Mouse (Mus musculus): ENCODE measurements around the gene Ppp1r3g. TPM values are rescaled to one million over a fixed set of nuclear protein-coding genes. Genes with fewer than 3 reads are reported as not detected.
"Not testable (repeated sequence)": the region's sequence is repeated elsewhere in the genome, so short reads cannot be mapped to it uniquely, and the experiment has no call there.

The Ppp1r3g gene
- total RNA-seq, 2 experiments from 2014 or later: 0.79 to 1.3 TPM

- intact Hi-C loops (cut with DNase I); DNase-seq: not testable (repeated sequence)
These were observed 32.5 kb downstream of the Ppp1r3g start for GRCm38 (mm10) chr13:35991185-35991584.

GRCm38 (mm10) chr13:35994067-35994466 is 35.4 kb downstream of the Ppp1r3g start:
- DNase-seq: peak; percentile 88 to 92
- intact Hi-C loops (cut with DNase I): no loop called here

GRCm38 (mm10) chr13:35995231-35995630 is 36.6 kb downstream of the Ppp1r3g start:
- no peak for DNase-seq
- intact Hi-C loops (cut with DNase I): no loop called here

- intact Hi-C loops (cut with DNase I): no loop called here
- DNase-seq: no peak
These were observed 37.2 kb downstream of the Ppp1r3g start for GRCm38 (mm10) chr13:35995696-35996426.

GRCm38 (mm10) chr13:35997606-35998005 is 39.0 kb downstream of the Ppp1r3g start:
- intact Hi-C loops (cut with DNase I): no loop called here
- peak; percentile 76 to 79 for DNase-seq

GRCm38 (mm10) chr13:36000798-36001197 is 42.2 kb downstream of the Ppp1r3g start:
- no peak for DNase-seq
- intact Hi-C loops (cut with DNase I): no loop called here

GRCm38 (mm10) chr13:36009981-36010380 is 51.3 kb downstream of the Ppp1r3g start:
- DNase-seq: peak; percentile 64 to 69

GRCm38 (mm10) chr13:36015636-36016035 is 57.0 kb downstream of the Ppp1r3g start:
- intact Hi-C loops (cut with DNase I): loop anchor here (5.0 to 10.0 kb wide), 2 partner anchors 102 to 709 kb away; partner anchors contain the start of genes Fars2 and Lyrm4
- no peak for DNase-seq

More at GRCm38 (mm10) chr13:36009981-36010380, 51.3 kb downstream of the Ppp1r3g start:
- intact Hi-C loops (cut with DNase I): loop anchor here (10.0 kb wide), 1 partner anchor 715 kb away; no protein-coding TSS in a partner anchor

GRCm38 (mm10) chr13:36018017-36018416 is 59.4 kb downstream of the Ppp1r3g start:
- intact Hi-C loops (cut with DNase I): loop anchor here (2.0 to 10.0 kb wide), 4 partner anchors 99 to 1295 kb away; partner anchors contain the start of genes Fars2 and Lyrm4
- peak; percentile 62 to 63 for DNase-seq

GRCm38 (mm10) chr13:36019309-36020274 is 61.0 kb downstream of the Ppp1r3g start:
- intact Hi-C loops (cut with DNase I): loop anchor here (2.0 to 10.0 kb wide), 4 partner anchors 98 to 1293 kb away; partner anchors contain the start of genes Fars2 and Lyrm4
- DNase-seq: peak; percentile 74 to 86

Other genes starting within 250 kb of the Ppp1r3g start
- 1 to 10 TPM; 4.7 to 6.6 TPM for gene Rpp40, start 52.5 kb upstream of the Ppp1r3g start, total RNA-seq (2021)
- gene Fars2, start 158.6 kb downstream of the Ppp1r3g start, total RNA-seq (2021): 10 to 100 TPM; 69.7 to 73.3 TPM
- 10 to 100 TPM; 10.7 to 13.7 TPM for gene Lyrm4, start 158.7 kb downstream of the Ppp1r3g start, total RNA-seq (2021)